Comparison of ENCODE assay signal across 12 mouse cellular contexts in genomic region chr5:139557531-139558467, GRCm38 (mm10). TPM values are rescaled to one million over a fixed set of nuclear protein-coding genes. Genes with fewer than 3 reads are reported as not detected.
DNase-seq lines count a peak whose midpoint lies in the region; ATAC-seq and TF ChIP-seq lines count a peak whose summit lies in the region.
"Had no signal": no experiment of that assay in that cellular context is flagged by ENCODE, and none has a peak within 500 bp of the region (broad histone marks: within the 10 kb centered on the region; RNA-seq: fewer than 3 reads in every experiment).

No protein-coding gene starts in this region.

- no peak for TF ChIP-seq CTCF in kidney, postnatal 0 days (IDR thresholded peaks at IDR 0.05; ENCODE audit: low read depth)
- no peak for TF ChIP-seq CTCF in kidney, adult 2 months (conservative IDR thresholded peaks at IDR 0.05; ENCODE audit: insufficient read depth, insufficient read length, low read depth, low read length)

- intact Hi-C loops in left cerebral cortex, postnatal 36 days (cut with DNase I) = no loop called here
- intact Hi-C loops in left cerebral cortex, postnatal 14 days (cut with DNase I) = no loop called here

- H3K9me3 ChIP-seq in kidney, postnatal 0 days (replicated peaks; ENCODE audit: low read length) = no peaks in the 10 kb centered on the region
- no peaks in the 10 kb centered on the region for H3K9me3 ChIP-seq in embryonic facial prominence, embryonic 11.5 days (replicated peaks; ENCODE audit: control insufficient read depth, low read length)
- no peaks in the 10 kb centered on the region for H3K9me3 ChIP-seq in intestine, embryonic 14.5 days (ENCODE audit: control insufficient read depth, low read length)
- no peaks in the 10 kb centered on the region for H3K9me3 ChIP-seq in neural tube, embryonic 14.5 days (ENCODE audit: control insufficient read depth, low read length)

- no peak overlapping the region for H3K4me3 ChIP-seq in kidney, postnatal 0 days (replicated peaks; ENCODE audit: low read depth, low read length)
- no peak overlapping the region for H3K4me3 ChIP-seq in kidney, adult 2 months (ENCODE audit: insufficient read depth, low read depth, low read length)
- H3K4me3 ChIP-seq in embryonic facial prominence, embryonic 11.5 days (ENCODE audit: low read depth, low read length) = no peak overlapping the region
- peak overlapping the region; percentile 10; the same call in 1 of the 2 replicates for H3K4me3 ChIP-seq in intestine, embryonic 14.5 days (ENCODE audit: low read depth, low read length)
- H3K4me3 ChIP-seq in neural tube, embryonic 14.5 days (ENCODE audit: low read depth, low read length) = no peak overlapping the region
- H3K4me3 ChIP-seq: megakaryocyte, embryonic 14.5 days had no signal

- DNase-seq in kidney, postnatal 0 days (ENCODE audit: low spot score) = peak; percentile 40
- no peak for DNase-seq in kidney, adult 2 months
- DNase-seq in embryonic facial prominence, embryonic 11.5 days (ENCODE audit: low spot score) = no peak
- DNase-seq in intestine, embryonic 14.5 days (ENCODE audit: low spot score) = peak; percentile 69
- DNase-seq in left cerebral cortex, postnatal 36 days (ENCODE audit: low spot score in 2 of 2) = no peak
- no peak for DNase-seq in left cerebral cortex, postnatal 14 days (ENCODE audit: low spot score in 2 of 2)

- H3K36me3 ChIP-seq in kidney, postnatal 0 days (ENCODE audit: insufficient read depth, low read length) = no peaks in the 10 kb centered on the region
- no peaks in the 10 kb centered on the region for H3K36me3 ChIP-seq in kidney, adult 2 months (ENCODE audit: control insufficient read depth, insufficient read depth, low read length)
- no peaks in the 10 kb centered on the region for H3K36me3 ChIP-seq in embryonic facial prominence, embryonic 11.5 days (replicated peaks; ENCODE audit: control insufficient read depth, insufficient read depth, low read depth, low read length)
- H3K36me3 ChIP-seq in intestine, embryonic 14.5 days (ENCODE audit: control insufficient read depth, insufficient read depth, low read length) = no peaks in the 10 kb centered on the region
- H3K36me3 ChIP-seq in neural tube, embryonic 14.5 days (ENCODE audit: control insufficient read depth, insufficient read depth, low read length) = no peaks in the 10 kb centered on the region

- no peak for TF ChIP-seq POLR2A in kidney, adult 2 months (IDR thresholded peaks at IDR 0.05; ENCODE audit: low read depth, low read length)

- ATAC-seq in kidney, postnatal 0 days (replicated peaks; ENCODE audit: low FRiP score, low read depth) = peak; percentile 20
- peak; percentile 22; the same call in 1 of the 2 replicates for ATAC-seq in embryonic facial prominence, embryonic 11.5 days (replicated peaks; ENCODE audit: insufficient number of reproducible peaks, low FRiP score, low TSS enrichment, low read depth)
- peak; percentile 34; the same call in 1 of the 2 replicates for ATAC-seq in intestine, embryonic 14.5 days (replicated peaks; ENCODE audit: low FRiP score, low TSS enrichment, low read depth)
- ATAC-seq in neural tube, embryonic 14.5 days (ENCODE audit: low read depth) = peak; percentile 26; the same call in 1 of the 2 replicates
- no peak for ATAC-seq in frontal cortex, adult (ENCODE audit: low TSS enrichment)

- peak overlapping the region; percentile 38; the same call in 1 of the 2 replicates for H3K27ac ChIP-seq in kidney, postnatal 0 days
- H3K27ac ChIP-seq in kidney, adult 2 months (ENCODE audit: insufficient read depth, low read depth, low read length) = no peak overlapping the region
- H3K27ac ChIP-seq in embryonic facial prominence, embryonic 11.5 days (replicated peaks; ENCODE audit: low read depth, low read length) = no peak overlapping the region
- no peak overlapping the region for H3K27ac ChIP-seq in intestine, embryonic 14.5 days (ENCODE audit: low read depth)
- peak overlapping the region; percentile 34; the same call in 1 of the 2 replicates for H3K27ac ChIP-seq in neural tube, embryonic 14.5 days (ENCODE audit: low read depth, low read length)

- H3K9ac ChIP-seq in kidney, postnatal 0 days (ENCODE audit: low read depth, low read length) = no peak overlapping the region
- no peak overlapping the region for H3K9ac ChIP-seq in embryonic facial prominence, embryonic 11.5 days (replicated peaks; ENCODE audit: low read length)
- H3K9ac ChIP-seq in intestine, embryonic 14.5 days (ENCODE audit: low read length) = no peak overlapping the region
- H3K9ac ChIP-seq in neural tube, embryonic 14.5 days (replicated peaks; ENCODE audit: low read depth, low read length) = 0 out of 2 replicates have a peak overlapping the region, but pooled peaks have one; percentile 16

- H3K4me2 ChIP-seq in kidney, postnatal 0 days (ENCODE audit: low read length) = peak overlapping the region; percentile 33
- H3K4me2 ChIP-seq in embryonic facial prominence, embryonic 11.5 days (ENCODE audit: low read depth, low read length) = 0 out of 2 replicates have a peak overlapping the region, but pooled peaks have one; percentile 7
- H3K4me2 ChIP-seq in intestine, embryonic 14.5 days (ENCODE audit: low read length) = no peak overlapping the region
- peak overlapping the region; percentile 36 for H3K4me2 ChIP-seq in neural tube, embryonic 14.5 days (ENCODE audit: low read depth, low read length)

- WGBS in kidney, postnatal 0 days = 2% methylated on average over 42 of the region's 43 CpGs
- WGBS in kidney, adult 2 months = 9% methylated on average over 43 of the region's 43 CpGs
- WGBS in embryonic facial prominence, embryonic 11.5 days = under 1% methylated on average over 43 of the region's 43 CpGs
- WGBS in intestine, embryonic 14.5 days = 2% methylated on average over 43 of the region's 43 CpGs
- WGBS in neural tube, embryonic 14.5 days = 2% methylated on average over 43 of the region's 43 CpGs

- H3K4me1 ChIP-seq in kidney, postnatal 0 days (replicated peaks; ENCODE audit: insufficient read depth, low read length) = peaks cover 12% of the 10 kb centered on the region; the same call in 1 of the 2 replicates
- no peaks in the 10 kb centered on the region for H3K4me1 ChIP-seq in kidney, adult 2 months (ENCODE audit: control insufficient read depth, insufficient read depth, low read length)
- peaks cover 2% of the 10 kb centered on the region for H3K4me1 ChIP-seq in embryonic facial prominence, embryonic 11.5 days (ENCODE audit: control insufficient read depth, insufficient read depth, low read length)
- peaks cover 10% of the 10 kb centered on the region for H3K4me1 ChIP-seq in intestine, embryonic 14.5 days (replicated peaks; ENCODE audit: control insufficient read depth, insufficient read depth, low read length)
- H3K4me1 ChIP-seq in neural tube, embryonic 14.5 days (ENCODE audit: control insufficient read depth, insufficient read depth, low read length) = peaks cover 38% of the 10 kb centered on the region

- peaks cover 45% of the 10 kb centered on the region for H3K27me3 ChIP-seq in kidney, postnatal 0 days (ENCODE audit: insufficient read depth, low read length)
- H3K27me3 ChIP-seq in kidney, adult 2 months (replicated peaks; ENCODE audit: control insufficient read depth, insufficient read depth, low read length) = peaks cover 10% of the 10 kb centered on the region
- H3K27me3 ChIP-seq in embryonic facial prominence, embryonic 11.5 days (ENCODE audit: control insufficient read depth, insufficient read depth, low read length) = peaks cover 55% of the 10 kb centered on the region
- peaks cover 98% of the 10 kb centered on the region for H3K27me3 ChIP-seq in intestine, embryonic 14.5 days (replicated peaks; ENCODE audit: control insufficient read depth, insufficient read depth, low read length)
- peaks cover 8% of the 10 kb centered on the region for H3K27me3 ChIP-seq in neural tube, embryonic 14.5 days (ENCODE audit: control insufficient read depth, insufficient read depth, low read length)

RNA-seq across cellular contexts. Expression of gene Uncx, which starts 14.5 kb away (rescaled TPM):
- polyA plus RNA-seq in kidney, postnatal 0 days (2015; fragmentation: Nextera tagmentation; extraction: Ambion mirVana) = 44.8 and 50.9 TPM in 2 replicates
- polyA plus RNA-seq in kidney, adult 2 months (2012; rRNA removed) = 1.1 and 1.5 TPM in 2 replicates
- 3.0 and 5.9 TPM in 2 replicates for polyA plus RNA-seq in embryonic facial prominence, embryonic 11.5 days (2014; fragmentation: Nextera tagmentation; extraction: Ambion mirVana)
- polyA plus RNA-seq in intestine, embryonic 14.5 days (2014; fragmentation: Nextera tagmentation; extraction: Ambion mirVana) = not detected in 2 replicates
- polyA plus RNA-seq in neural tube, embryonic 14.5 days (2014; fragmentation: Nextera tagmentation; extraction: Ambion mirVana) = 33.4 and 39.8 TPM in 2 replicates
- under 1 TPM in 1 of 2 experiments, not detected in 1; 0.20 TPM for total RNA-seq in left cerebral cortex, postnatal 36 days (2021)
- under 1 TPM in 1 of 2 experiments, not detected in 1; 0.48 TPM for total RNA-seq in left cerebral cortex, postnatal 14 days (2021)
- total RNA-seq: ES-E14 had no signal
- polyA plus RNA-seq: large intestine, adult 2 months; spleen, adult 2 months had no signal

Comparison
In these comparisons a context has a peak if more than half of its experiments do, and no peak if none do; other contexts are left out.
1. DNase-seq: peak in kidney, postnatal 0 days (single experiment) and intestine, embryonic 14.5 days (single experiment); none in kidney, adult 2 months (single experiment), embryonic facial prominence, embryonic 11.5 days (single experiment), left cerebral cortex, postnatal 36 days (0 of 2) and left cerebral cortex, postnatal 14 days (0 of 2).
2. H3K27ac ChIP-seq: peak in kidney, postnatal 0 days (single experiment) and neural tube, embryonic 14.5 days (single experiment); none in kidney, adult 2 months (single experiment), embryonic facial prominence, embryonic 11.5 days (single experiment) and intestine, embryonic 14.5 days (single experiment).